Mouse (Mus musculus): ENCODE results near the gene Sprr2k. TPM values are rescaled to one million over a fixed set of nuclear protein-coding genes. Genes with fewer than 3 reads are reported as not detected.

Sprr2k gene
- polyA plus RNA-seq, 1 experiment = not detected

Other genes starting within 250 kb of the Sprr2k start
- gene Sprr2a1, start 216.8 kb upstream of the Sprr2k start, polyA plus RNA-seq (2012; ENCODE audit: insufficient read depth, insufficient read length, missing spikeins) = not detected in 2 replicates
- gene Sprr2a2, start 216.7 kb upstream of the Sprr2k start, polyA plus RNA-seq (2012; ENCODE audit: insufficient read depth, insufficient read length, missing spikeins) = not detected in 2 replicates
- gene Sprr2a3, start 147.2 kb upstream of the Sprr2k start, polyA plus RNA-seq (2012; ENCODE audit: insufficient read depth, insufficient read length, missing spikeins) = not detected in 2 replicates
- not detected in 2 replicates for gene Sprr2b, start 116.0 kb upstream of the Sprr2k start, polyA plus RNA-seq (2012; ENCODE audit: insufficient read depth, insufficient read length, missing spikeins)
- gene Sprr2d, start 93.4 kb upstream of the Sprr2k start, polyA plus RNA-seq (2012; ENCODE audit: insufficient read depth, insufficient read length, missing spikeins) = not detected in 2 replicates
- not detected in 2 replicates for gene Sprr2e, start 80.4 kb upstream of the Sprr2k start, polyA plus RNA-seq (2012; ENCODE audit: insufficient read depth, insufficient read length, missing spikeins)
- gene Sprr2f, start 67.4 kb upstream of the Sprr2k start, polyA plus RNA-seq (2012; ENCODE audit: insufficient read depth, insufficient read length, missing spikeins) = not detected in 2 replicates
- gene Sprr2h, start 46.9 kb upstream of the Sprr2k start, polyA plus RNA-seq (2012; ENCODE audit: insufficient read depth, insufficient read length, missing spikeins) = not detected in 2 replicates
- gene Sprr2i, start 24.6 kb upstream of the Sprr2k start, polyA plus RNA-seq (2012; ENCODE audit: insufficient read depth, insufficient read length, missing spikeins) = not detected in 2 replicates
- gene Sprr2j-ps, start 14.5 kb upstream of the Sprr2k start, polyA plus RNA-seq (2012; ENCODE audit: insufficient read depth, insufficient read length, missing spikeins) = not detected in 2 replicates
- gene Gm9774, start 3.2 kb upstream of the Sprr2k start, polyA plus RNA-seq (2012; ENCODE audit: insufficient read depth, insufficient read length, missing spikeins) = 31.8 and 35.2 TPM in 2 replicates
- not detected in 2 replicates for gene Sprr1b, start 6.2 kb downstream of the Sprr2k start, polyA plus RNA-seq (2012; ENCODE audit: insufficient read depth, insufficient read length, missing spikeins)
- not detected in 2 replicates for gene Sprr3, start 26.1 kb downstream of the Sprr2k start, polyA plus RNA-seq (2012; ENCODE audit: insufficient read depth, insufficient read length, missing spikeins)
- not detected in 2 replicates for gene Sprr1a, start 53.3 kb downstream of the Sprr2k start, polyA plus RNA-seq (2012; ENCODE audit: insufficient read depth, insufficient read length, missing spikeins)
- gene Sprr4, start 67.9 kb downstream of the Sprr2k start, polyA plus RNA-seq (2012; ENCODE audit: insufficient read depth, insufficient read length, missing spikeins) = not detected in 2 replicates
- not detected in 2 replicates for gene 2310046K23Rik, start 101.9 kb downstream of the Sprr2k start, polyA plus RNA-seq (2012; ENCODE audit: insufficient read depth, insufficient read length, missing spikeins)
- gene Ivl, start 141.2 kb downstream of the Sprr2k start, polyA plus RNA-seq (2012; ENCODE audit: insufficient read depth, insufficient read length, missing spikeins) = not detected in 2 replicates
- not detected in 2 replicates for gene Smcp, start 156.4 kb downstream of the Sprr2k start, polyA plus RNA-seq (2012; ENCODE audit: insufficient read depth, insufficient read length, missing spikeins)
- not detected in 2 replicates for gene 2210017I01Rik, start 174.9 kb downstream of the Sprr2k start, polyA plus RNA-seq (2012; ENCODE audit: insufficient read depth, insufficient read length, missing spikeins)
- gene Lce6a, start 189.1 kb downstream of the Sprr2k start, polyA plus RNA-seq (2012; ENCODE audit: insufficient read depth, insufficient read length, missing spikeins) = not detected in 2 replicates
- not detected in 2 replicates for gene Lce1a1, start 215.7 kb downstream of the Sprr2k start, polyA plus RNA-seq (2012; ENCODE audit: insufficient read depth, insufficient read length, missing spikeins)
- not detected in 2 replicates for gene Lce1b, start 224.3 kb downstream of the Sprr2k start, polyA plus RNA-seq (2012; ENCODE audit: insufficient read depth, insufficient read length, missing spikeins)
- not detected in 2 replicates for gene Lce1a2, start 237.7 kb downstream of the Sprr2k start, polyA plus RNA-seq (2012; ENCODE audit: insufficient read depth, insufficient read length, missing spikeins)
- not detected in 2 replicates for gene Lce1c, start 246.7 kb downstream of the Sprr2k start, polyA plus RNA-seq (2012; ENCODE audit: insufficient read depth, insufficient read length, missing spikeins)